Mouse (Mus musculus) splenic B cell, adult 2 months (primary cell): ENCODE results near the gene Samd4b.
"Not testable (repeated sequence)": the region's sequence is repeated elsewhere in the genome, so short reads cannot be mapped to it uniquely, and the experiment has no call there.

Source experiments
- DNase-seq: peaks from one replicate; pipeline ENCODE4 v3.0.0-alpha.2; 2011; ENCODE audit warnings: low read depth, low spot score
- H3K27me3 ChIP-seq: 2 replicates; pipeline ENCODE4 v1.6.1; 2012; ENCODE audit warnings: mild to moderate bottlenecking, low read length, moderate library complexity, mixed read lengths; ENCODE audit not compliant: control insufficient read depth, poor library complexity, insufficient read depth, severe bottlenecking
- H3K36me3 ChIP-seq: 2 replicates; pipeline ENCODE4 v1.6.1; 2012; ENCODE audit warnings: mild to moderate bottlenecking, low read length, moderate library complexity, mixed read lengths; ENCODE audit not compliant: control insufficient read depth, poor library complexity, insufficient read depth, severe bottlenecking

Samd4b gene

GRCm38 (mm10) chr7:28532005-28532404 lies 65.9 kb downstream of the Samd4b start:
- no peaks in the 10 kb centered on the region for H3K27me3 ChIP-seq
- H3K36me3 ChIP-seq: no peaks in the 10 kb centered on the region
- DNase-seq: no peak

GRCm38 (mm10) chr7:28527922-28528719 lies 69.8 kb downstream of the Samd4b start:
- DNase-seq: peak; percentile 91
- no peaks in the 10 kb centered on the region for H3K27me3 ChIP-seq
- H3K36me3 ChIP-seq: no peaks in the 10 kb centered on the region

DNA sequence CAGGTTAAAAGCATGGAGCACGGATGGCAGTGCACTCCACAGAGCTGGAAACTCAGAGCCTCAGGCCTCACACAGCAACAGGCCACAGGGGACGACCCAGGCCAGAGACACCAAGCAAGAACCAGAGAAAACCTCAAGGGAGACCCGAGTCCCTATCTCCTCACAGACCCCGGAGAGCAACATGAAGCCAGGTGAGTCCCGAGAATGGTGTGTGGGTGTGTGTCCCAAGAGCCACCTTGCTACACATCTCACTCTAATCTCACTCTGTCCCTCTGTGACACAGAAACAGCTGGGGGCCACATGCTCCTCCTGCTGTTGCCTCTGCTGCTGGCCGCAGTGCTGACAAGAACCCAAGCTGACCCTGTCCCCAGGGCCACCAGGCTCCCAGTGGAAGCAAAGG lies 75.4 kb downstream of the Samd4b start, which contains the start of gene Ifnl3:
Gene Ifnl3 (plus strand): TSS at position 301 of the 400 bp plus-strand sequence.
- H3K36me3 ChIP-seq, H3K27me3 ChIP-seq: not testable (repeated sequence)

DNA sequence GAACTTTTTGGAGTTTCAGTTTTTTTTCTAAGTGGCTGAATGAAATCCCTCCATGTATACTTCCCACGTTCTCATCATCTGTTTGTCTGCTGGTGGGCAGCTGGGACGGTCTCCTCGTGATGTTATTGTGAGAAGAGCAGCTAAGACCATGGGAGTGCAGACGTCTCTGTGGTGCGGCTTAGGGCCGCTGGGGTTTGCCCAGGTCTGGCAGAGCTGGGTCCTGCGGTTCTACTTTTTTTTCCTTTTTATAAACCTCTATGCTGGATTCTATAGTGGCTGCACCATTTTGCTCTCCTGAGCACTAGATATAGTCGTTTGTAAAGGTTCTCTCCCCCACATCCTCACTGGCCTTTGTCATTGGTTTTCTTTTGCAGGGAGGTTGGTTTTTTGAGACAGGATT lies 86.5 kb downstream of the Samd4b start:
- no peaks in the 10 kb centered on the region for H3K27me3 ChIP-seq
- H3K36me3 ChIP-seq: no peaks in the 10 kb centered on the region
- DNase-seq: no peak

More for the DNA sequence above, 75.4 kb downstream of the Samd4b start, which contains the start of gene Ifnl3:
- DNase-seq: not testable (repeated sequence)

DNA sequence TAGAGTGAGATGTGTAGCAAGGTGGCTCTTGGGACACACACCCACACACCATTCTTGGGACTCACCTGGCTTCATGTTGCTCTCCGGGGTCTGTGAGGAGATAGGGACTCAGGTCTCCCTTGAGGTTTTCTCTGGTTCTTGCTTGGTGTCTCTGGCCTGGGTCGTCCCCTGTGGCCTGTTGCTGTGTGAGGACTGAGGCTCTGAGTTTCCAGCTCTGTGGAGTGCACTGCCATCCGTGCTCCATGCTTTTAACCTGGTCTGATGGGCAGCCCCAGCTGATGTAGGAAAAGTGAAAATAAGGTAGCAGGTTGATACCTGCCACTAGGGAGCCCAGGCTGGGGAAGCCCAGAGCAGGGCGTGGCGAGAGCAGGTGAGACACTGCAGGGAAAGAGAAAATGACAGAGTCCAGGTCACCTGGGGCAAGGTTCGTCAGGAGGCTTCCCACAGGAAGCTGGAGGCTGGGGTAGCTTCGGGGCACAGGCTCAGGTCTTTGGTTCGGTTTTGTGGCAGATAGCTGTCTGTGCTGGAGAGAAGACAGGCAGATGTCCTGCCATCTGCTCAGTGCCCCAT lies 87.5 kb downstream of the Samd4b start, which contains the start of gene Ifnl2:
Gene Ifnl2 (minus strand): TSS at position 51 of the 570 bp plus-strand sequence.
- H3K27me3 ChIP-seq, H3K36me3 ChIP-seq, DNase-seq: not testable (repeated sequence)

- H3K36me3 ChIP-seq, H3K27me3 ChIP-seq: not testable (repeated sequence)
Observed at GRCm38 (mm10) chr7:28509121-28509520, 88.8 kb downstream of the Samd4b start.

DNA sequence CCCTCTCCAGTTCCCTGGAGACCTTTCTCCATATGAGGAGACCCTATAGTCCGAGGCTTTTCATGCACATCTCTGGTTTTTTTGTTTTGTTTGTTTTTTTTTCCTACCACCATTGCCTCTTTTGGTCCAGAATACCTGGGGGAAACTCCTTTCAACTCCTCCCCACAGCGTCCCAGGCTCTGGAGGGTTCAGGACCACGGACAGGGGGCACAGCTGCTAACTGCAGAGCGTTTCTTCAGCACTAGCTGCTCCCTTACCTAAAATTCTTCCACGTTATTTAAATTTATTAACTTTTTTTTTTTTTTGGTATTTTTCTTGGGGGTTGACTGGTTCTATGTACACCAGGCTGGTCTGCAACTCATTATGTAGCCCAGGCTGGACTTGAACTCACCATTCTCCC lies 92.4 kb downstream of the Samd4b start:
- DNase-seq: no peak
- Histone ChIP-seq H3K27me3 (no peaks in the 10 kb centered on the region; the same call in 1 of the 2 replicates), H3K36me3 (no peaks in the 10 kb centered on the region)

More at GRCm38 (mm10) chr7:28509121-28509520, 88.8 kb downstream of the Samd4b start:
- not testable (repeated sequence) for DNase-seq

GRCm38 (mm10) chr7:28495426-28495825 lies 102.5 kb downstream of the Samd4b start:
- DNase-seq: no peak
- H3K27me3 ChIP-seq: no peaks in the 10 kb centered on the region
- no peaks in the 10 kb centered on the region for H3K36me3 ChIP-seq

DNA sequence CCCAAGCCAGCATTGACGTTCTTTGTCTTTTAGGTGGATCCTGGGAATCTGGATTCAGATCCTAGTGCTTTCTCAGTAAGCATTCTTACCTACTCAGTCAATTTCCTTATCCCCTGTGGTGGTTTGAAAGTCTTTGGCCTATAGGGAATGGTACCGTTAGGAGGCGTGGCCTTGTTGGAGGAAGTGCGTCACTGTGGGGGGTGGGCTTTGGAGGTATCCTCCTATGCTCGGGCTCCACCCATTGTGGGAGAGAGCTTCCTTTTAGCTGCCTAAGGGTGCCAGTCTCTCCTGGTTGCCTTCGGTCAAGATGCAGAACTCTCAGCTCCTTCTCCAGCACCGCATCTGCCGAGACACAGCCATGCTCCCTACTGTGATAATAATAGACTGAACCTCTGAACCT lies 105.6 kb downstream of the Samd4b start:
- Histone ChIP-seq H3K36me3 (no peaks in the 10 kb centered on the region), H3K27me3 (no peaks in the 10 kb centered on the region)
- DNase-seq: no peak

DNA sequence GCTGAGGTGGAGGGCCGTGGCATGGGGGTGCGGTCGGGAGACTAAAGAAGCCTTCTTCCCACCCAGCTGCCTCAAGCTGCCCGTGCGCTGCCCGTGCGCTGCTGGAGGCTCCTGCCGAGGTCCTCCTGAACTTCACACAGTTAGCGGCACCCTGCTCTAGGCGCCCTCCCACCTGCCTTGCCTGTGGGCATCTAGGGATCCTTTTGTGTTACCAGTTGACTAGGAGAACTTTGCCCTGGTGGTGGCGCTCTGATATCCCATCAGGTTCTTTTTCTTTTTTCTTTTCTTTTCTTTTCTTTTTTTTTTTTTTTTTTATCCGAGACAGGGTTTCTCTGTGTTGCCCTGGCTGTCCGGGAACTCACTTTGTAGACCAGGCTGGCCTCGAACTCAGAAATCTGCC lies 107.0 kb downstream of the Samd4b start:
- no peak for DNase-seq

GRCm38 (mm10) chr7:28490410-28490809 lies 107.5 kb downstream of the Samd4b start:
- Histone ChIP-seq H3K27me3 (no peaks in the 10 kb centered on the region), H3K36me3 (no peaks in the 10 kb centered on the region)
- peak; percentile 74 for DNase-seq

More for the DNA sequence above, 107.0 kb downstream of the Samd4b start:
- H3K36me3 ChIP-seq: no peaks in the 10 kb centered on the region
- no peaks in the 10 kb centered on the region for H3K27me3 ChIP-seq

DNA sequence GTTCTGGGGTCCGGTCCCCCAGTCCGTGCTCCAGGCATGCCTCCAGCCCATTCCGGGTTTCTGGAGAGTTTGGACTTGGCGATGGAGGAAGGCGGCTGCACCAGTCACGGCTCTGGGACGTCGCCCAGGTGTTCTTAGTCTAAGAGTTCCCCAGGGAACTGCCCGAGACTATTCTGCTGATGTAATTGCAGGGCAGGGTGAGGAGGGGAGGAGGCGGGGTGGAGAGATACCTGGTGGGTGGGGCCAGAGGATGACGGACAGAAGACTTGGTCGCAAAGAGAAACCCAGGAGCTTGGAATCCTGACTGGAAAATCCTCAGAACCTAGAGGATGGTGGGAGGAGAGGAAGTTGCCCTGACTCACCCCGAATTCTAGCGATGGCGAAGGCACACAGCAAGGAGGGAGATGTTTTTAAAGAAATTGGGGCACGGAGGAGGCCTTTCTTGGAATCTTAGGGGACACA lies 109.9 kb downstream of the Samd4b start:
- H3K36me3 ChIP-seq: no peaks in the 10 kb centered on the region
- DNase-seq: peak; percentile 25

GRCm38 (mm10) chr7:28484192-28484591 lies 113.8 kb downstream of the Samd4b start:
- no peak for DNase-seq
- Histone ChIP-seq H3K36me3 (no peaks in the 10 kb centered on the region), H3K27me3 (no peaks in the 10 kb centered on the region)

More for the DNA sequence above, 109.9 kb downstream of the Samd4b start:
- H3K27me3 ChIP-seq: no peaks in the 10 kb centered on the region

- H3K27me3 ChIP-seq: no peaks in the 10 kb centered on the region; the same call in 1 of the 2 replicates
- no peak for DNase-seq
- H3K36me3 ChIP-seq: no peaks in the 10 kb centered on the region
Observed at GRCm38 (mm10) chr7:28482854-28483253, 115.1 kb downstream of the Samd4b start.

DNA sequence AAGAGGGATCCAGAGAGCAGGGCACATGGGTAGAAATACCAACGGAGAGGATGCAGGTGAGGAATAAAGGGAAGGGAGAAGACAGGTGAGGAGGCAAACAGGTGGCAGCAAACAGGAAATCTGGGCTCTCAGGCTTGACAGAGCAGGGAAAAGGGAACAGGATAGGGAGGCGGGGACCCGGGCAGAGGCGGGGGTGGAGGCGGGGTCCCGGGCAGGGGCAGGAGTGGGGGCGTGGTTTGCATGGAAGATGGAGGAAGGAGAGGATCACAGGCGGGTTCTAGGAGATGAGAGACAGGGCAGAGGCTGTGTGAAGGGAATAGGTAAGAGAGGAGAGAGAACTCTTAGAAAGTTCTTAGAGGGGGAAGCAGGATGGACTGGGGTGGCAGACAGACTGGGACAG lies 119.1 kb downstream of the Samd4b start:
- H3K36me3 ChIP-seq: no peaks in the 10 kb centered on the region
- no peaks in the 10 kb centered on the region; the same call in 1 of the 2 replicates for H3K27me3 ChIP-seq
- no peak for DNase-seq
